Mouse (Mus musculus) hindbrain, embryonic 11.5 days (tissue): ENCODE measurements around the gene Asphd2. TPM values are rescaled to one million over a fixed set of nuclear protein-coding genes. Genes with fewer than 3 reads are reported as not detected.
"Not testable (repeated sequence)": the region's sequence is repeated elsewhere in the genome, so short reads cannot be mapped to it uniquely, and the experiment has no call there.

Experiments
- ATAC-seq: fragments of 200-750 bp; cut with Nextera tagmentation; 2 replicates; pipeline ENCODE4 v1.8.0; 2017; ENCODE audit warnings: mild to moderate bottlenecking, moderate TSS enrichment, moderate library complexity; ENCODE audit not compliant: low FRiP score
- DNase-seq: peaks from one replicate; pipeline ENCODE4 v3.0.0-alpha.2; 2015; ENCODE audit warnings: low spot score
- H3K27ac ChIP-seq: fragments of 300-500 bp; sonication (generic); 2 replicates; pipeline ENCODE4 v1.5.1; 2014; ENCODE audit warnings: mild to moderate bottlenecking, low read depth, low read length
- H3K27me3 ChIP-seq: fragments of 300-500 bp; sonication (generic); 2 replicates; pipeline ENCODE4 v1.6.1; 2014; ENCODE audit warnings: mild to moderate bottlenecking, low read length, moderate library complexity, mixed read lengths; ENCODE audit not compliant: control insufficient read depth, insufficient read depth
- H3K36me3 ChIP-seq: fragments of 300-500 bp; sonication (generic); 2 replicates; pipeline ENCODE4 v1.6.1; 2014; ENCODE audit warnings: mild to moderate bottlenecking, low read length, moderate library complexity, mixed read lengths; ENCODE audit not compliant: control insufficient read depth, insufficient read depth
- H3K4me1 ChIP-seq: fragments of 300-500 bp; sonication (generic); replicated peaks from 2 replicates; pipeline ENCODE4 v1.6.1; 2014; ENCODE audit warnings: low read length, mixed read lengths; ENCODE audit not compliant: control insufficient read depth, insufficient read depth
- H3K4me2 ChIP-seq: fragments of 300-500 bp; sonication (generic); replicated peaks from 2 replicates; pipeline ENCODE4 v1.6.1; 2014; ENCODE audit warnings: mild to moderate bottlenecking, low read depth, low read length
- H3K4me3 ChIP-seq: fragments of 300-500 bp; sonication (generic); 2 replicates; pipeline ENCODE4 v1.5.1; 2014; ENCODE audit warnings: low read depth, low read length
- H3K9ac ChIP-seq: fragments of 300-500 bp; sonication (generic); 2 replicates; pipeline ENCODE4 v1.6.1; 2014; ENCODE audit warnings: low read depth, low read length
- H3K9me3 ChIP-seq: fragments of 300-500 bp; sonication (generic); 2 replicates; pipeline ENCODE4 v1.6.1; 2016; ENCODE audit warnings: low read length; ENCODE audit not compliant: control insufficient read depth
- WGBS: fragments of 180-500 bp; shearing (Covaris S2); extraction: QIAGEN DNeasy Blood & Tissue Kit; methylation state at CpG from one replicate; pipeline ENCODE4 v1.1.7; 2014; 5-methylcytosine and 5-hydroxymethylcytosine counted together
- polyA plus RNA-seq: library from polyadenylated mRNA; unstranded; fragments of >200 nt; fragmentation: Nextera tagmentation; extraction: Ambion mirVana; gene quantifications from 2 replicates; pipeline ENCODE4 v1.2.1, GENCODE M21; 2014

The Asphd2 gene
- polyA plus RNA-seq, 1 experiment from 2014 or later = 26.0 TPM

DNA sequence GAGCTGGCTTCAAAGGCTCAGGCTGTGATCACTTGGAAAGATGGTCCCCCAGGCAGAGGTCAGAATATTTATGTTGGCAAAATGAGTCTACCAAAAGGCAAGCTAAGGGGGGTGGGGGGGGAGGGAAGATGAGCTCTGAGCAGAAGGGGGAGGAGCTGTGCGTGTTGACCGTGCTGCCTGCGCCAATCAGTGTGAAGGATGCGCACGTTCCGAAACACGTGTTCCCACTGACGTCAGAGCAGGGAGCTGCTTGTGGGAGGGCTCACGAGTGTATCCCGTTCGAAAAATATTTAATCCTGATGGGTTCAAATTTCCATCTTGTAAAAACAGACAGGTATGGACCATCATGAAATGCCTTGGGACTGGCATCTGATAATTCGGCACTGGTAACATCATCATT is 24.9 kb upstream of the Asphd2 start:
- no peaks in the 10 kb centered on the region for H3K27me3 ChIP-seq
- ATAC-seq (0 out of 2 replicates have a peak, but pooled peaks have one; percentile 53), DNase-seq (peak; percentile 55)
- no peak overlapping the region for H3K4me3 ChIP-seq
- no peaks in the 10 kb centered on the region for H3K9me3 ChIP-seq
- no peak overlapping the region for H3K9ac ChIP-seq
- no peaks in the 10 kb centered on the region for H3K36me3 ChIP-seq
- H3K4me1 ChIP-seq = no peaks in the 10 kb centered on the region; the same call in 1 of the 2 replicates
- H3K4me2 ChIP-seq = 0 out of 2 replicates have a peak overlapping the region, but pooled peaks have one; percentile 3
- H3K27ac ChIP-seq = no peak overlapping the region
- WGBS = 34% methylated on average over 12 of the region's 12 CpGs

GRCm38 (mm10) chr5:112418023-112418422 is 23.4 kb upstream of the Asphd2 start:
- ATAC-seq = no peak
- no peaks in the 10 kb centered on the region for H3K27me3 ChIP-seq
- no peaks in the 10 kb centered on the region for H3K9me3 ChIP-seq
- H3K4me1 ChIP-seq = no peaks in the 10 kb centered on the region; the same call in 1 of the 2 replicates
- no peak overlapping the region for H3K9ac ChIP-seq
- H3K4me2 ChIP-seq = no peak overlapping the region
- H3K27ac ChIP-seq = no peak overlapping the region
- no peak for DNase-seq
- H3K36me3 ChIP-seq = no peaks in the 10 kb centered on the region
- H3K4me3 ChIP-seq = no peak overlapping the region
- 62% methylated on average over 4 of the region's 4 CpGs for WGBS

DNA sequence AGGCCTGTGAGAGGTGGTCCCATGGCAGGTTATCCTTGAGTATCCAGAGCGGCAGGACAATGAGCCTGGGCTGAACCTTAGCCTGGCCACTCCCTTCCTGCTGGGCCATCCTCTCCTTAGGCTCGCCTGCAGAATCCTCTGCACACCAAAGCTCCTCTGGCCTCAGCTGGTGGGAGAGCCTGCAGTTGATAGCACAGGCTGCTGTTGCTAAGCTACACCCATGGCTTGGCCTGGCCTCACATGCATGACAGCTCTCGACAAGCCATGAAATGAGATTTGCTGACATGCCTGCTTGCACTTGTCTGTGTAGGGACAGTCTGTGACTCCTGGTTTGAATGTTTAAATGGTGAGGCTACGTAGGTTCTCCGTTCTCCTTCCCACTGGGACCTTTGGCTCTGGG is 22.0 kb upstream of the Asphd2 start:
- peak; percentile 60 for ATAC-seq
- no peaks in the 10 kb centered on the region for H3K36me3 ChIP-seq
- peak overlapping the region; percentile 63; the same call in 1 of the 2 replicates for H3K27ac ChIP-seq
- H3K4me1 ChIP-seq = peaks cover 2% of the 10 kb centered on the region; the same call in 1 of the 2 replicates
- no peak overlapping the region for H3K4me3 ChIP-seq
- 42% methylated on average over 5 of the region's 5 CpGs for WGBS
- H3K9ac ChIP-seq = no peak overlapping the region
- H3K4me2 ChIP-seq = no peak overlapping the region
- DNase-seq = peak; percentile 61
- H3K9me3 ChIP-seq = no peaks in the 10 kb centered on the region
- no peaks in the 10 kb centered on the region for H3K27me3 ChIP-seq

- DNase-seq, H3K4me2 ChIP-seq, H3K9ac ChIP-seq, H3K4me3 ChIP-seq, H3K9me3 ChIP-seq, H3K4me1 ChIP-seq, H3K36me3 ChIP-seq, H3K27me3 ChIP-seq, ATAC-seq, H3K27ac ChIP-seq: not testable (repeated sequence)
- 82% methylated on average over 4 of the region's 4 CpGs for WGBS
Measured at GRCm38 (mm10) chr5:112412781-112413180, 18.1 kb upstream of the Asphd2 start.

DNA sequence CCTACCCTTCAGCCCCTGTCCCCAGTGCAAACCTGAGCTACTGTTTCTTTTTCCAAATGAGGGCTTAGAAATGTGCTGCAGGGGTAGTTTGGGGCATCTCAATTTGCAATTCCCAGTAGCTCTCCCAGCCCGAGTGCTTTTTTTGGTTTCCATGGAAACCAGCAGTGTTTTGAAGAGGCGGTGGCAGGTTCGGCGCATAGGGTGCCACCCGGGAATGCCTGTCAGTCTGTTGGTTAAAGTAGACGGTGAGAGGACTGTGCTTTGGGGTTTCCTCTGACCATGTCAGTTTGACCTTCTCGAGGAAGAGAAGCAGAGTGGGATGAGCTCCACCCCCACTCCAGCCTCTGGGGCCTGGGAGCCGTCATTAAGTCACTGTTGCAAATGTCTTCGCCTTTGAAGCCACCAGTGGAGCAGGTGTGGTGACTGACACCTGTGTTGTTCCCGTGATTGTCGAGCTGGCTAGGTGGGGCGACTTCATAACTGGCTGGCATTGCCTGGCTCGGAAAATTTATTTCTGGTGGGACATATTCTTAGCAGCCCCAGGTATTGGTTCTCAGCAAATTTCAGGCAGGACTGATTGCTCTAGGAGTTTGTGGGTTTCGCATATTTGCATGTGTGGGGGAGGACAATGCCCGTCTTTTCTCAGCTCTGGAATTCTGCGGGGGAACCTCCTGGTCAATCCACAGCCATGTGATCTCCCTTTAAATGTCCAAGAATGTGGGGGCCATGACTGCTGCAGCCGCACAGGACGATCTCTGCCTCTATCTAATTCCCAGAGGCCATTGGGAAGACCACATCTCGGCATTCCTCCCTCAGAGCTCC is 17.1 kb upstream of the Asphd2 start:
- WGBS = 16% methylated on average over 19 of the region's 19 CpGs
- 0 out of 2 replicates have a peak overlapping the region, but pooled peaks have one; percentile 43 for H3K27ac ChIP-seq

GRCm38 (mm10) chr5:112411072-112411471 is 16.4 kb upstream of the Asphd2 start:
- DNase-seq (no peak), ATAC-seq (peak; percentile 35; the same call in 1 of the 2 replicates)
- H3K36me3 ChIP-seq = no peaks in the 10 kb centered on the region
- H3K4me3 ChIP-seq = no peak overlapping the region
- H3K4me1 ChIP-seq = peaks cover 2% of the 10 kb centered on the region; the same call in 1 of the 2 replicates
- WGBS = 40% methylated on average over 11 of the region's 11 CpGs
- H3K9me3 ChIP-seq = no peaks in the 10 kb centered on the region
- H3K4me2 ChIP-seq = no peak overlapping the region
- no peak overlapping the region for H3K9ac ChIP-seq
- H3K27me3 ChIP-seq = no peaks in the 10 kb centered on the region
- H3K27ac ChIP-seq = peak overlapping the region; percentile 43; the same call in 1 of the 2 replicates

More for the DNA sequence above, 17.1 kb upstream of the Asphd2 start:
- no peak overlapping the region for H3K4me3 ChIP-seq
- H3K9ac ChIP-seq = no peak overlapping the region
- H3K36me3 ChIP-seq = no peaks in the 10 kb centered on the region
- no peaks in the 10 kb centered on the region for H3K9me3 ChIP-seq
- H3K4me2 ChIP-seq = 0 out of 2 replicates have a peak overlapping the region, but pooled peaks have one; percentile 3
- H3K4me1 ChIP-seq = peaks cover 2% of the 10 kb centered on the region; the same call in 1 of the 2 replicates
- H3K27me3 ChIP-seq = no peaks in the 10 kb centered on the region
- DNase-seq (peak; percentile 66), ATAC-seq (peak; percentile 78)

DNA sequence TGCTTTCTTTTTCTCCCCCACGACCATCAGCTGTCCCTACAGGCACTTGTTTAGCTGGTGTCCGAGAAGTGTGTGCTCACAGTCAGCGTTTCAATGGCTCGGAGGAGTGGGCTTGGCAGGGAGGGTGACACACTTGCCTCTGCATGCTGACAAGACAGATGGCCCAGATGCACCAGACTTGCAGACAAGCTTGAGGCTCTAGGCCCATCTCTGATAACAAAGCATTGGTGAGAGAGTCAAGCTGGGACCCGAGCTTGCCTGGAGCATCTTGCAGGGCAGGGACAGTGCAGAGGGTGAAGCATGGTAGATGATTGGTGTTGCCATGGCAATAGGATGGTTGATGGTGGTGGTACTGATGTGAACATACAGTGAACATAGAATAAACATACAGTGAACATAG is 14.6 kb upstream of the Asphd2 start:
- Histone ChIP-seq H3K4me2 (no peak overlapping the region), H3K27ac (no peak overlapping the region), H3K27me3 (no peaks in the 10 kb centered on the region), H3K4me3 (no peak overlapping the region), H3K36me3 (no peaks in the 10 kb centered on the region), H3K9me3 (no peaks in the 10 kb centered on the region), H3K4me1 (peaks cover 2% of the 10 kb centered on the region; the same call in 1 of the 2 replicates), H3K9ac (no peak overlapping the region)
- 58% methylated on average over 5 of the region's 5 CpGs for WGBS
- ATAC-seq (no peak), DNase-seq (no peak)

- Histone ChIP-seq H3K27ac (no peak overlapping the region), H3K4me2 (no peak overlapping the region), H3K4me1 (no peaks in the 10 kb centered on the region), H3K9ac (no peak overlapping the region), H3K36me3 (no peaks in the 10 kb centered on the region), H3K9me3 (no peaks in the 10 kb centered on the region), H3K27me3 (no peaks in the 10 kb centered on the region), H3K4me3 (no peak overlapping the region)
- ATAC-seq (no peak), DNase-seq (no peak)
- 82% methylated on average over 3 of the region's 3 CpGs for WGBS
Measured at GRCm38 (mm10) chr5:112406017-112406416, 11.4 kb upstream of the Asphd2 start.

GRCm38 (mm10) chr5:112402437-112402836 is 7.8 kb upstream of the Asphd2 start:
- 67% methylated on average over 3 of the region's 3 CpGs for WGBS
- H3K4me3 ChIP-seq = no peak overlapping the region

More at GRCm38 (mm10) chr5:112402437-112402836, 7.8 kb upstream of the Asphd2 start:
- H3K27ac ChIP-seq = no peak overlapping the region
- ATAC-seq (no peak), DNase-seq (no peak)
- no peaks in the 10 kb centered on the region for H3K27me3 ChIP-seq
- H3K9ac ChIP-seq = no peak overlapping the region
- H3K4me2 ChIP-seq = no peak overlapping the region
- no peaks in the 10 kb centered on the region for H3K4me1 ChIP-seq
- no peaks in the 10 kb centered on the region for H3K9me3 ChIP-seq
- no peaks in the 10 kb centered on the region for H3K36me3 ChIP-seq
